Mouse (Mus musculus) embryonic facial prominence, embryonic 13.5 days (tissue): Measurements from ENCODE around the gene Nt5dc2. TPM values are rescaled to one million over a fixed set of nuclear protein-coding genes. Genes with fewer than 3 reads are reported as not detected.

Source experiments
- ATAC-seq: fragments of 200-750 bp; cut with Nextera tagmentation; 2 replicates; pipeline ENCODE4 v1.8.0; 2017; ENCODE audit warnings: low read depth; ENCODE audit not compliant: insufficient number of reproducible peaks, insufficient read depth, low FRiP score, low TSS enrichment
- H3K27ac ChIP-seq: fragments of 300-500 bp; sonication (generic); 2 replicates; pipeline ENCODE4 v1.5.1; 2015; ENCODE audit warnings: moderate library complexity, mild to moderate bottlenecking, inconsistent platforms
- H3K27me3 ChIP-seq: fragments of 300-500 bp; sonication (generic); 2 replicates; pipeline ENCODE4 v1.6.1; 2015; ENCODE audit warnings: mild to moderate bottlenecking, inconsistent platforms
- H3K36me3 ChIP-seq: fragments of 300-500 bp; sonication (generic); 2 replicates; pipeline ENCODE4 v1.6.1; 2015; ENCODE audit warnings: mild to moderate bottlenecking, inconsistent platforms
- H3K4me1 ChIP-seq: fragments of 300-500 bp; sonication (generic); 2 replicates; pipeline ENCODE4 v1.6.1; 2015; ENCODE audit warnings: inconsistent platforms
- H3K4me2 ChIP-seq: fragments of 300-500 bp; sonication (generic); 2 replicates; pipeline ENCODE4 v1.6.1; 2015; ENCODE audit warnings: moderate library complexity, mild to moderate bottlenecking, inconsistent platforms
- H3K4me3 ChIP-seq: fragments of 300-500 bp; sonication (generic); 2 replicates; pipeline ENCODE4 v1.5.1; 2015; ENCODE audit warnings: mild to moderate bottlenecking, inconsistent platforms
- H3K9ac ChIP-seq: fragments of 300-500 bp; sonication (generic); 2 replicates; pipeline ENCODE4 v1.6.1; 2015; ENCODE audit warnings: mild to moderate bottlenecking, inconsistent platforms
- H3K9me3 ChIP-seq: fragments of 300-500 bp; sonication (generic); 2 replicates; pipeline ENCODE4 v1.6.1; 2016; ENCODE audit warnings: inconsistent platforms
- WGBS: fragments of 180-500 bp; shearing (Covaris S2); methylation state at CpG from one replicate; pipeline ENCODE4 v1.1.7; 2015; ENCODE audit warnings: mixed read lengths; 5-methylcytosine and 5-hydroxymethylcytosine counted together
- polyA plus RNA-seq: library from polyadenylated mRNA; unstranded; fragments of >200 nt; fragmentation: Nextera tagmentation; extraction: Ambion mirVana; gene quantifications from 2 replicates; pipeline ENCODE4 v1.2.1, GENCODE M21; 2015

The Nt5dc2 gene
- polyA plus RNA-seq, 1 experiment from 2014 or later, result 330 TPM

- H3K4me2 ChIP-seq, result no peak overlapping the region
- no peak overlapping the region; the same call in 1 of the 2 replicates for H3K9ac ChIP-seq
- 89% methylated on average over 34 of the region's 34 CpGs for WGBS
- no peaks in the 10 kb centered on the region for H3K27me3 ChIP-seq
- H3K36me3 ChIP-seq, result peaks cover 67% of the 10 kb centered on the region
- no peak for ATAC-seq
- no peak overlapping the region for H3K27ac ChIP-seq
- H3K9me3 ChIP-seq, result no peaks in the 10 kb centered on the region
- no peak overlapping the region for H3K4me3 ChIP-seq
- peaks cover 33% of the 10 kb centered on the region for H3K4me1 ChIP-seq
Observed at GRCm38 (mm10) chr14:31135495-31136410, 4.9 kb downstream of the Nt5dc2 start.

- ATAC-seq, result no peak
- Histone ChIP-seq H3K36me3 (peaks cover 76% of the 10 kb centered on the region), H3K4me2 (no peak overlapping the region), H3K9ac (no peak overlapping the region), H3K27ac (no peak overlapping the region; the same call in 1 of the 2 replicates), H3K4me3 (no peak overlapping the region), H3K4me1 (peaks cover 33% of the 10 kb centered on the region), H3K9me3 (no peaks in the 10 kb centered on the region), H3K27me3 (no peaks in the 10 kb centered on the region)
- WGBS, result 94% methylated on average over 26 of the region's 26 CpGs
Observed at GRCm38 (mm10) chr14:31136411-31137280, 5.8 kb downstream of the Nt5dc2 start.

GRCm38 (mm10) chr14:31137281-31137595 lies 6.4 kb downstream of the Nt5dc2 start:
- no peak for ATAC-seq
- Histone ChIP-seq H3K27me3 (no peaks in the 10 kb centered on the region), H3K36me3 (peaks cover 82% of the 10 kb centered on the region), H3K27ac (no peak overlapping the region; the same call in 1 of the 2 replicates), H3K4me1 (peaks cover 27% of the 10 kb centered on the region), H3K4me3 (no peak overlapping the region), H3K9ac (no peak overlapping the region), H3K9me3 (no peaks in the 10 kb centered on the region), H3K4me2 (no peak overlapping the region)
- WGBS, result 89% methylated on average over 10 of the region's 10 CpGs

- ATAC-seq, result no peak
- Histone ChIP-seq H3K9me3 (no peaks in the 10 kb centered on the region), H3K4me1 (peaks cover 21% of the 10 kb centered on the region), H3K36me3 (peaks cover 86% of the 10 kb centered on the region), H3K4me2 (no peak overlapping the region), H3K9ac (no peak overlapping the region), H3K27ac (no peak overlapping the region), H3K4me3 (no peak overlapping the region), H3K27me3 (no peaks in the 10 kb centered on the region)
- WGBS, result 83% methylated on average over 11 of the region's 11 CpGs
Observed at GRCm38 (mm10) chr14:31137791-31138190, 6.9 kb downstream of the Nt5dc2 start.

- no peaks in the 10 kb centered on the region for H3K27me3 ChIP-seq
- WGBS, result 91% methylated on average over 19 of the region's 35 CpGs
- no peak overlapping the region for H3K4me2 ChIP-seq
- peaks cover 91% of the 10 kb centered on the region for H3K36me3 ChIP-seq
- H3K9ac ChIP-seq, result no peak overlapping the region
- peaks cover 16% of the 10 kb centered on the region for H3K4me1 ChIP-seq
- no peak overlapping the region for H3K27ac ChIP-seq
- no peak for ATAC-seq
- no peaks in the 10 kb centered on the region for H3K9me3 ChIP-seq
- no peak overlapping the region for H3K4me3 ChIP-seq
Observed at GRCm38 (mm10) chr14:31138219-31138896, 7.5 kb downstream of the Nt5dc2 start.

GRCm38 (mm10) chr14:31138897-31139429 lies 8.1 kb downstream of the Nt5dc2 start:
- no peak overlapping the region for H3K4me3 ChIP-seq
- H3K36me3 ChIP-seq, result peaks cover 91% of the 10 kb centered on the region
- no peak for ATAC-seq
- WGBS, result 95% methylated on average over 9 of the region's 9 CpGs
- no peaks in the 10 kb centered on the region for H3K9me3 ChIP-seq
- H3K27me3 ChIP-seq, result no peaks in the 10 kb centered on the region
- no peak overlapping the region for H3K27ac ChIP-seq
- peaks cover 9% of the 10 kb centered on the region for H3K4me1 ChIP-seq
- no peak overlapping the region for H3K9ac ChIP-seq
- no peak overlapping the region for H3K4me2 ChIP-seq

GRCm38 (mm10) chr14:31139666-31140065 lies 8.8 kb downstream of the Nt5dc2 start:
- no peak for ATAC-seq
- no peak overlapping the region for H3K4me3 ChIP-seq
- 82% methylated on average over 12 of the region's 12 CpGs for WGBS

GRCm38 (mm10) chr14:31140141-31140540 lies 9.3 kb downstream of the Nt5dc2 start:
- no peak for ATAC-seq
- no peak overlapping the region for H3K27ac ChIP-seq
- peaks cover 80% of the 10 kb centered on the region for H3K36me3 ChIP-seq
- H3K27me3 ChIP-seq, result no peaks in the 10 kb centered on the region
- H3K4me1 ChIP-seq, result no peaks in the 10 kb centered on the region
- no peaks in the 10 kb centered on the region for H3K9me3 ChIP-seq
- WGBS, result 90% methylated on average over 15 of the region's 15 CpGs
- H3K4me2 ChIP-seq, result no peak overlapping the region
- H3K4me3 ChIP-seq, result no peak overlapping the region
- H3K9ac ChIP-seq, result no peak overlapping the region

More at GRCm38 (mm10) chr14:31139666-31140065, 8.8 kb downstream of the Nt5dc2 start:
- Histone ChIP-seq H3K9ac (no peak overlapping the region), H3K36me3 (peaks cover 85% of the 10 kb centered on the region), H3K4me2 (no peak overlapping the region), H3K27me3 (no peaks in the 10 kb centered on the region), H3K4me1 (peaks cover 2% of the 10 kb centered on the region; the same call in 1 of the 2 replicates), H3K9me3 (no peaks in the 10 kb centered on the region), H3K27ac (no peak overlapping the region)

- Histone ChIP-seq H3K27ac (no peak overlapping the region), H3K36me3 (peaks cover 71% of the 10 kb centered on the region), H3K9me3 (no peaks in the 10 kb centered on the region), H3K4me1 (no peaks in the 10 kb centered on the region), H3K27me3 (no peaks in the 10 kb centered on the region), H3K4me2 (no peak overlapping the region), H3K4me3 (no peak overlapping the region), H3K9ac (no peak overlapping the region)
- ATAC-seq, result no peak
- 94% methylated on average over 14 of the region's 14 CpGs for WGBS
Observed at GRCm38 (mm10) chr14:31141011-31141410, 10.2 kb downstream of the Nt5dc2 start.

GRCm38 (mm10) chr14:31145694-31146093 lies 14.8 kb downstream of the Nt5dc2 start:
- H3K4me1 ChIP-seq, result no peaks in the 10 kb centered on the region
- H3K4me3 ChIP-seq, result no peak overlapping the region
- no peaks in the 10 kb centered on the region for H3K27me3 ChIP-seq
- 90% methylated on average over 11 of the region's 11 CpGs for whole genome bisulfite sequencing
- no peaks in the 10 kb centered on the region for H3K9me3 ChIP-seq
- no peak for ATAC-seq
- peaks cover 25% of the 10 kb centered on the region for H3K36me3 ChIP-seq
- no peak overlapping the region for H3K27ac ChIP-seq
- no peak overlapping the region for H3K9ac ChIP-seq
- H3K4me2 ChIP-seq, result no peak overlapping the region
